Mouse (Mus musculus) layer of hippocampus, adult 18-20 months (tissue): ENCODE data around the gene Brca1. TPM values are rescaled to one million over a fixed set of nuclear protein-coding genes. Genes with fewer than 3 reads are reported as not detected.
"Not testable (repeated sequence)": the region's sequence is repeated elsewhere in the genome, so short reads cannot be mapped to it uniquely, and the experiment has no call there.

Experiments used
- DNase-seq, 2 experiments: peaks; one replicate each; pipeline ENCODE4 v3.0.0; 2022; ENCODE audit warnings: low spot score in 2 of 2
- long read RNA-seq: library from polyadenylated mRNA; stranded (forward); transcript quantifications from one replicate; pipeline ENCODE4 v2.0.0, GENCODE M21; 2021
- total RNA-seq, 2 experiments: library from RNA; stranded (reverse); gene quantifications; 2 replicates each; pipeline ENCODE4 v1.2.3; 2021

Brca1 gene
- total RNA-seq: 1 to 10 TPM in 1 of 2 experiments, under 1 TPM in 1; 0.56 to 1.0 TPM
- long read RNA-seq: 0 reads

GRCm38 (mm10) chr11:101551751-101552475 is at the start of gene Brca1, which contains the start of gene Nbr1:
Brca1 (minus strand) TSS chr11:101551955.
Nbr1 (plus strand) TSS chr11:101552149.
- peak; percentile 93 to 96 for DNase-seq

DNA sequence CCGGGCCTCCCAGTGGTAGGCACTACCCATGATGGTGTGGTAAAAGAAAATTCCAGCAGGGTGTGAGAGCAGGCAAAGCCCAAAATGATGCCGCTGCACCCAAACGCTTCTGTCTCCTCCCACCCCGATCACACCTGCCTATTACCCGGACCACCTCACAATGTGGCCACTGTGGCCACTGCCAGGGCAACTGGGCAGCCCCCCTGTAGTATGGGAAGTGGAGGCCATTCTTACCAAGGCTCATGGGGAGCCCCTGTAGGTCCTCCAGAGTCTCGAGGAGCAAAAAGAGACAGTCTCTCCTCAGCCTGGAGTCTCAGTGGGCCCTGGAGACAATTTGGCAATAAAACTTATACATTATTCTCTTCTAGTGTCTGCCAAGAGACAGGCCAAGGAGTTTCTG is 47.4 kb upstream of the Brca1 start, which contains the start of gene Gm11634:
Gm11634 (minus strand) TSS at position 101 of the 400 bp plus-strand sequence.
- DNase-seq: no peak

- no peak for DNase-seq
Measured at GRCm38 (mm10) chr11:101589989-101590624, 38.4 kb upstream of the Brca1 start.

DNA sequence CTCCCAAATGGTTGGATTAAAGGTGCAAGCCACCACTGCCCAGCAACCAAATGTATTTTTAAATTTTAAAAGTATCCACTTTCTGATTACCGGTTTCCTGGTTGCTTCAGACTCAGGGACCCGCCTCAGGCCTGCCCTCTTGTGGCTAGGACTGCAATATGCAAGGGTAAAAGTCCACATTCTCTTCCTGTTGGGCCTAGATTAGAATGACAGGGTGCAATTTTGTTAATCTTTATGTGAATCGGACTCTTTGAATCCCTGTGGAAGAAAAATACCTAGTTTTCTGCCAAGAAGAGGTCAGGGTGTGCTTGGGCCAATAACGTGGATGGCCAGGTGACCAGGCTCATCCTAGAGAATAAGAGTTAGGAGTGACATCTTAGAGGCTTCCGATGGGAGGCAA is 37.7 kb upstream of the Brca1 start:
- DNase-seq: peak in 1 of 2 experiments; percentile 63

- DNase-seq: no peak
Measured at GRCm38 (mm10) chr11:101588868-101589267, 37.1 kb upstream of the Brca1 start.

GRCm38 (mm10) chr11:101587676-101588075 is 35.9 kb upstream of the Brca1 start:
- peak; percentile 47 to 59 for DNase-seq

- DNase-seq: no peak
Measured at GRCm38 (mm10) chr11:101585805-101586204, 34.0 kb upstream of the Brca1 start.

- DNase-seq: not testable (repeated sequence)
Measured at GRCm38 (mm10) chr11:101585031-101585430, 33.3 kb upstream of the Brca1 start.

DNA sequence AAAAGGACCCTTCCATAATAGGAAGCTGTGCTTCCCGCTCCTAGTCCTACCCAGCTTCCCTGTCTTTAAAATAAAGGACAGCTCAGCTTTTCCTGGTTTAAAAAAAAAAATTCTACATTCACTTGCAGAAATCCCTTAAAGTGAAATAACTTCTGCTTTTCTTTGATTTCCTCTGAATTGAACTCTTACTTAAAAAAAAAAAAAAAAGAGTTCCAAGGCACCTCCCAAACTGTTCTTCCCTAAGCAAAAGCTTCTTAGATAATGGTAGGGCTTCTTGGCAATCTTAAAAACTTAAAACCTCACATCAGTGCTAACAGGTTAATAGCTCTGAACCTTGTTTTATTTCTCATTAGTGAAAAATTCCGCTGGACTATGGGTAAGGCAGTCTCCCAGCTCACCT is 31.4 kb upstream of the Brca1 start:
- no peak for DNase-seq

- no peak for DNase-seq
Measured at GRCm38 (mm10) chr11:101582054-101583035, 30.6 kb upstream of the Brca1 start, which contains the start of gene Tmem106a. Tmem106a (plus strand) TSS chr11:101582242.

DNA sequence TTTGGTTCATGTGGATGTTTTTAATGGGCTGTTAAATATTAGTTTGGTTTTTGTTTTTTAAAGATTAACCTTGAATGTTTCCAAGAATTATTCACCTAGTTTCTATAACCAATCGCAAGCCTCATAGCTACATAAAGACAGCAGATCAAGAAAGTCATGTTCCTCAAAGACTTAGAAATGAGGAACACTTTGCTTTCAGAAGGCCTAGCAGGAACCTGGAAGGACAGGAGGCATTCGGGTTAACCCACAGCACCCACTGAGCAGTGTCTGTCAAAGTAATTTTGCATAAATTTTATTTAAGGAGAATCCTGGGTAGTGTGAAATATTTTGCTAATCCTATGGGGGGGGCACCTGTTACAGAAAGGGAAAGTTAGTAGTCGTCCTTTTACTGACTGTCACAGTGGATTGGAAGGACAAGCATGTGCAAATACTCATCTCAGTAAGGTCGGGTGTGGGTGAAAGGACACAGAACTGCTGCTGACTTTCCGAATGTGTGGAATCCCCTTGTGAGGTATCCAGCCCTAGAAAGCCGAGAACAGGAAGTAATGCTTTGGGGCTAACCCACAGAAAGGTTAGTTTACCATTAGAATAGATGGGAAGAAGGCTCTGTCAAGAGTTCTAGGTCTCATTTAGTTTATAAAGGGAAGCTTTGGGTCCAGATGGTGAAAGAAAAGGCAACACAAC is 29.5 kb upstream of the Brca1 start:
- DNase-seq: no peak

GRCm38 (mm10) chr11:101576116-101576515 is 24.4 kb upstream of the Brca1 start:
- no peak for DNase-seq

DNA sequence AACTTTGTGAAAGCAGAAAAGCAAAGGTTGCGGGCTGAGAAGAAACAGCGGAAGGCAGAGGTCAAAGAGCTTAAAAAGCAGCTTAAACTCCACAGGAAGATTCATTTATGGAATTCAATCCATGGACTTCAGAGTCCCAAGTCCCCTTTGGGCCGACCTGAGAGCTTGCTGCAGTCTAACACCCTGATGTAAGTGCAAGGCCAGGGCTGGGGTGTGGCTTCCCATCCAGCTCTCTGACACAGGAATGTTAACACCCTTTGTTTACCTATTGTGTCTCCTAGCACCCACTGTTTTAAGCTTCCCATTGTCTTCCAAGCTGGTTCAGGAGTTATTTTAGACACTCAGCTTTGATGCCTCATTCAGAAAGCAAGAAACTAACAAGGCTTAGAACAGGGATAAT is 16.7 kb upstream of the Brca1 start:
- DNase-seq: no peak

DNA sequence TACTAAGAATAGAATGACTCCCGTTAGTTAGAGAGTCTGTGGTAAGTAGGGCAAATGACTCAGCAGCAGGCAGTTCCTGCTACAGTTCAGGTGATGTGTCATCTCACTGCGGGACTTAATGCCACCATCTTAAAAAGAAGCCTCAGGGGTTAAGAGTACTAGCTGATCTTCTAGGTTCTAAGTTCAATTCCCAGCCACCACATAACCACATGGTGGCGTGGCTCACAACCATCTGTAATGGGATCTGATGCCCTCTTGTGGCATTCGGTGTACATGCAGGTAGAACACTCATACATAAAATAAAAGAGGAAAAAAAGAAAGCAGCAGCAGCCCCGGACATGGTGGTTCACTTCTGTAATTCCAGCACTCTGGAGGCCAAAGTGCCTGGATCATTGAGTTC is 10.6 kb upstream of the Brca1 start:
- DNase-seq: peak in 1 of 2 experiments; percentile 64

DNA sequence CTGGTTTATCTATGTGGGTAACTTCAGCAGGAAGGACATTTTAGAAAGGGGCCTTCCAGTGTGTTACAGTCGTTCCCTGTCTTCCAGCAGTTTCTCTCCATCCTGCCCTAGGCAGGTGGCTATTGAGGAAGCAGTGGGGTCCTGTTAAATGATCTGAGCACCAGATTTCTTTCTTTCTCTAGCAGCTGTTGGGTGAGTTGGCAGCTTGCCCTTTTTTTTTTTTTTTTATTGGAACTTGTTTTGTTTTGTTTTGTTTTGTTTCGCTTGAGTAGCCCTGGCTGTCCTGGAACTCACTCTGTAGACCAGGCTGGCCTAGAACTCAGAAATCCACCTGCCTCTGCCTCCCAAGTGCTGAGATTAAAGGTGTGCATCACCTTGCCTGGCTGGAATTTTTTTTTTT is 5.2 kb upstream of the Brca1 start:
- no peak for DNase-seq

DNA sequence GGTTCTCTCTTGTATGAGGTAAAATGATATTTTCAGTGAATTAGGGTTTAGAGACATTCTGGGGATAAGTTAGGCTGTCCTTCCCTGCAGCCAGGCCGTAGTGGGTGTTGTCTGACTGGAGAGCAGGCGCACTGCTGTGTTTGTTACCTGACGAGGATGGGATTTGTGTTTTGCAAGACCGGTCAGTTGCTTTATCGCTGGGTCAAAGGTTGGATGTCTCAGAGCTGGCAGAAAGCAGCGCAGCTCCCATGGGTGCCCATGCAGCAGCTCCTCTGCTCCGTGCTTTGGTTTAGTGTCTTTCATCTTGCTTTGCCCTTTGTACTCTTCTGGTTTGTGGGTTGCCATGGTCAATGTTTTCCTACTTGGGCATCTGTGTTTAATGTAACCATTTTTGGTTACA is 4.8 kb upstream of the Brca1 start:
- DNase-seq: no peak

DNA sequence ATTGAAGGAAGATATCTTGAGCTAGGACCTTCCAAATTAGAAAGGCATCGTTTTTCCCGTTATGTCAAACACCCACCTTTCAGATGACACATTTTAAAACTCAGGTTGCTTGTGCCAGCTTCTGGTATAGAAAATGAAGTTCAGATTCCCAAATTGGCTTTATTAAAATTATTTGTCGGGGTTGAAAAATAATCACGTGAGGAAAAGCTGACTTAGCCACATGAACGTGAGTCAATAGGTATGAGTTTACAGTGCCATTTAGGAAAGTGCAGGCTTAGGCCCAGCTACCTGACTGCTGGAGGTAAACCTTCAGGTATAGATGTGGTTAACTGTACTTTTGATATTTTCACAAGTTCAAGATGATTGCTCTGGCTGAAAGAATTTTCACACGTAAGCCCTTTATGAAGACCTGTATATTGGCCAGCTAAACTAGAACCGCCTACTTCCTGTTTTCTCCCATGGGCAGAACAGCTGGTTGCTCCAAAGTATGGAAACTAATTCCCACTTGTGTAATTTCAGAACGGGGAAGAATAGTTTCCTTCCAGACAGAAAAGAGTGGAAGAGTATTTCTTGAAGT is 1.7 kb upstream of the Brca1 start:
- no peak for DNase-seq

GRCm38 (mm10) chr11:101552476-101553300 is 933 bp upstream of the Brca1 start:
- DNase-seq: peak; percentile 99 to 100

DNA sequence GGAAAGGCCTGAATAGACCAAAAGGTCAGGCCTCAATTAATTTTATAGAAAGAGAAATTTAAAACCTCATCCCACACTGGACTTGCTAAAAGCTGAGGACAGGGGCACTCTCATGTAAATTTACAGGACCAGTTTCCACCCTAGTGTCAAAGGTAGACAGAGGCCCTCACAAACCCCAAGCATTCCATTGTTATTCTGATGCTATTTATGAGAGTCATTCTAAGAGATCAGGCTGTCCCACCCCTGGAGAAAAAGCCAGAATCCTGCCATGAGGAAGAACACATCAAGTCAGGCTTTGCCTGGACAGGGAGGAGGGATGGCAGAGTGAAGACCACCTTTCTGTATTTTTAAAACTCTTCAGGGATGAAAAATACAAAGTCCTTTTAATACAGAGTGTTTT is 3.2 kb downstream of the Brca1 start:
- DNase-seq: no peak
